Mouse (Mus musculus): Measurements from ENCODE around the gene B4galt1. TPM values are rescaled to one million over a fixed set of nuclear protein-coding genes. Genes with fewer than 3 reads are reported as not detected.
A peak's percentile ranks its signal among the peaks of the same experiment; 100 is the strongest.

The B4galt1 gene
- polyA plus RNA-seq, 2 experiments from 2014 or later, result 58.7 to 75.3 TPM

- no peak for ATAC-seq
These were observed 16.4 kb upstream of the B4galt1 start for GRCm38 (mm10) chr4:40870206-40870605.

DNA sequence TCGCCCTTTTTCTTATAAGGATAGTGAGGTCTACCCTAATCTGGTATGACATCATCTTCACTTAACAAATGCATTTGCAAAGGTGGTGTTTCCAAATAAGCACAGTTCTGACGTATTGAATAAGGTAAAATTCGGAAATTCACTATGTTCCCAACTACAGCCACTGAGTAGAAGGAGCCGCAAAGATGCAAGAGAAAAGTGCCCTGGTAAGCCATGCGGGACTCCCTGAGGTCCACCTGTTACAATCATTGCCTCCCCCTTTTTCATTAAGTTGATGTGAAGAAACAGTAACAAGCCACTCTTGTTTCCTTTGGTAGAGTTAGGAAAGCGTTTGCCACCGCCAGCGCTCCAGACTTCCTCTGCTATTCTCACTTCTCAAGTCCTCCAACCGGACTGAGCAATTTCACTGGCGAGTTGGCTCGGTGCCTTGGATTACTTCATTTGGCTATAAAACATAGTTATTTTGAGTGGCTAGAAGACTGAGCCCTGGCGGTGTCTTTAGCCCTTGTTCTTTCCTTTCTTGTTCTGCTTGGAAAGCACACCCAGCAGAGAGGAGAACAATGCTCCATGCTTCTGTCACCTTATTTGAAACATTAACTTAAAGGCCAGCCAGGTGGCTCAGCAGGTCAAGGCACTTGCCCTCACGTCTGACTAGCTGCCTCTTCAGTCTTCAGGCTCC, 14.9 kb upstream of the B4galt1 start:
- no peak for ATAC-seq

GRCm38 (mm10) chr4:40864361-40864760, 10.6 kb upstream of the B4galt1 start:
- ATAC-seq, result no peak

GRCm38 (mm10) chr4:40863340-40863739, 9.5 kb upstream of the B4galt1 start:
- ATAC-seq, result no peak

DNA sequence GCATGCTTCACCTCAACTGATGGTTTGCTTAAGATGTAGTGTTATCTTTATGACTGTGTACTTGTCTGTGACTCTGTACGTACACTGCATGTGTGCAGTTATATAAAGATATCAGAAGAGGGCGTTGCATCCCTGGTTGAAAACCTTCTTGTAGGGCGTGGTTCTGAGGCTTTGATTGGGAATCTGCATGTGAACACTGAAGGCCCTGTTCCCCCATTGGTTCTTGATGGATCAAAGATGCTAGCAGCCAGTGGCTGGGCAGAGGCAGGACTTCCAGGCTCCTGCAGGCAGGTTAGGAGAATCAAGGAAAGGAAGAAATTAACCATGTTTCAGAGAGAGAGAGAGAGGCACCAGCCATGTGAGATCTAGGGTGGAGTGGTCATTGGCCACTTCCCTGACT, 7.3 kb upstream of the B4galt1 start:
- no peak for ATAC-seq

GRCm38 (mm10) chr4:40857824-40858346, 4.1 kb upstream of the B4galt1 start:
- no peak for ATAC-seq

- ATAC-seq, result no peak
These were observed 2.8 kb upstream of the B4galt1 start for GRCm38 (mm10) chr4:40856571-40856970.

GRCm38 (mm10) chr4:40854387-40854933, 655 bp upstream of the B4galt1 start:
- ATAC-seq, result no peak

DNA sequence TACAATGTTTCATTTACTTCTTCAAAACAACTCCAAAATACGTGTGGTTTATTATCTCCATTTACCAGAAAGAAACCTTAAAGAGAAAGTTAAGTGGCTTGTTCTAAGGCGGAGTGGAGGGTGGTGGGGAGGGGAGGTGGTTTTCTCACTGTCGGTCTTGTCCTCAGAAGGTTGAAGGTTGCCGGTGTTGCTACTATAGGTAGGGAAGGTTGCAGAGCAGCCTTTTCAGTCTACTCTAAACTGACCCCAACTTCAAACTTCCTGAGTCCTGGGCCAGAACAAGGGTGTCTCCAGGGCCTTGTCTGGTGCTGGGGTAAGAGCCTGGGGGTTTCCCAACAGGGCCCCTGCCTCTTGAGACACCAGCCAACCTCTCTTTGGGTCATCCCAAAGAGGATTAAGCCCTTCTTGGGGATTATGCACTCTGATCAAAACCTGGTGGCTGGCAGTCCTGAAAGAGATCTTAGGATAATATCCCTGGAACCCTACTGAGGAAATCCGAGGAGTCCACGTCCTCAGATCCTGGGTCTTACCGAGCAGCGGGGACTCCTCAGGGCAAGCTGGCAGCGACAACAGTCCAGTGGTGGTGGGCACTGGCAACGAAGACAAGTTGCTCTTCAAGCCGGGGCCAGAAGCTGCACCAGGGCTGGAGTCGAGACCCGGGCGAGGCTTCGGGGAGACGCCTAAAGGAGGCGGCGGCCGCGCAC, 792 bp downstream of the B4galt1 start:
- ATAC-seq, result peak; percentile 5

GRCm38 (mm10) chr4:40852249-40852781, 1.5 kb downstream of the B4galt1 start:
- ATAC-seq, result no peak

DNA sequence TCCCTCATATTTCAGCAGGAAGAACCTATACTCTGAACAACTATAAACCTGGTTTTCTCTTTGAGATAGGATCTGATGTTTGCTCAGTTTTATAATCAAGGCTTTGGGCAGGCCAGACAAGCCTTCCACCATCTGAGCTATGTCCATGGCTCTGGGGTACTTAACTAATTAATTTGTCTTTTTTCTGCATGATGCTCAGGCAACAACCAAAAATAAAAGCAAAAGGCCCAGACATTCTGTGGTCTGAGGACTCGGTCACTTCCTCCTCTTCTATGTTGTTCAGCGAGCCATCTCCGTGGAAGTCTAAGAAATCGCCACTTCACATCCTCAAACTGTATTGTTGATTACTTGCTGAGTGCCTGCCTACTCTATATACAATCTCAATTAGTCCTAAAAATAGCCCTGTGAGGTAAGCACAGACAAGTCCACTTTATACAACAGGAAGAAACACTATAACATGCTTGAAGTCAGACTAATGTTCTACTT, 2.0 kb downstream of the B4galt1 start:
- no peak for ATAC-seq

DNA sequence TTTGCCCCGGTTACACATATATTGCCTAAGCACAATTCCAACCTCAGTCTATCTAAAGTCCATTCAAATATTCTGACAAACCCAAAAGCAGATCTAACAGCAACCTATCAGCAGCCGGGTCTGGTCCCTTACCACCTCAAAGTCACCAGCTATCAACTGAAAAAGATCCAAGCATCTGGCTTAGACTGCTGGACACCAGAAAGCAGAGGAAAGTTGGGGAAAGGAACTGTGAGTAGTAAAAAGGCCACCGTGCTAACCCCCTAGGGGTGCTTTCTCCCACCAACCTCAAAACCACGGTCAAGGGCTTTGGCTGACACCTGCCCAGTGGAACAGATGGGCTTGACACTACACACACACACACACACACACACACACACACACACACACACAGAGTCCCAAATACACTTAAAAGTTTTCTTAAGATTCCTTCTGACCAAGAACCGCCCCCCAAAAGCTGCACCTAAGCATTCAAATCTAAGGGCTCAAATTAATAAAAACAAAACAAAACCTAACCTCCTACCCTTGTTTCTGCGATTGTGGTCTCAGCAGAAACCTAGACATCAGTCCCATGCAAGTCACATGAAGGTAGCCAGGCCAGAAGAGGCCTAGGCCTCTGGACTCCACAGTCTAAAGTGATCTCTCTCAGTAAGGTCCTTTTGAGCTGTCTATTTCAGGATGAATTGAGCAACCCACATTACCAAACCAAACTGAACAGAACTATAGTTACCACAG, 2.6 kb downstream of the B4galt1 start:
- ATAC-seq, result no peak

DNA sequence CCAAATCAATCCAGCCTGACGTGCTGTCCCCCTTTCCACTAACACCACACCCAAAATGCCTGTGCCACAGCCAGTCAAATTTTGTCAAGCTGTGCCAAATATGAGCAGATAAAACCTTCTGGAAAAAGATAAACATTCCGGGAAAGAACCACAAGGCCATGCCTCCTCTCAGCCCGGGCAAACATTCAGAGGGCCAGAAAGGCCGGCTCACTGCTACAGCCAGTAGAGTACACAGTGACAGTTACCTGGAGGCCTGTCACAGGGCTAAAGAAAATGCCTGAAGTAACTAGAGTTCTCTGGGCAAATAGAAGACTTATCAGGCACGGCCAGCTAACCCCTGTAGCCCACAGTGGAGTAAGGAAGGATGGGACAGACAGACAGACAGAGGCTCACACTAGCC, 3.2 kb downstream of the B4galt1 start:
- no peak for ATAC-seq

GRCm38 (mm10) chr4:40849518-40849917, 4.3 kb downstream of the B4galt1 start:
- ATAC-seq, result no peak

- no peak for ATAC-seq
These were observed 5.6 kb downstream of the B4galt1 start for GRCm38 (mm10) chr4:40848246-40848645.

DNA sequence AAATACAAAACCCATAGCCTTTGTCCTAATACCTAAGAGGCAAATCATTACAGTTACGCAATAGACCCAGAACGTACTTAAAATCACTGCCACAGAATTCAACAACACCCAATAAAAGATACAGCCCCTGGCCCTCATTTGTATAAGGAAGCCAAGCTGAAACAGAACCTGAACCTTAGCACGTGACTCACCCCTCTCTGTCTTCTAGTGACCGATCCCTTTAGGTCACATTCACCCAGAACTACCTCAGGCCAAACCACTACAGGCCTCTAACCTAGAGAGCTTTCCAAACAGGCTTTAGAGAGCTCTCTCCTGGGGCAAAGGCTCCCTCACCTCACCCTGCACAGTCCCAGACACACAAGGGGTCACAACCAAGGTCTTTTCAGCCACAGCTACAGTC, 6.6 kb downstream of the B4galt1 start:
- ATAC-seq, result no peak

- no peak for ATAC-seq
These were observed 7.5 kb downstream of the B4galt1 start for GRCm38 (mm10) chr4:40846143-40846931.

DNA sequence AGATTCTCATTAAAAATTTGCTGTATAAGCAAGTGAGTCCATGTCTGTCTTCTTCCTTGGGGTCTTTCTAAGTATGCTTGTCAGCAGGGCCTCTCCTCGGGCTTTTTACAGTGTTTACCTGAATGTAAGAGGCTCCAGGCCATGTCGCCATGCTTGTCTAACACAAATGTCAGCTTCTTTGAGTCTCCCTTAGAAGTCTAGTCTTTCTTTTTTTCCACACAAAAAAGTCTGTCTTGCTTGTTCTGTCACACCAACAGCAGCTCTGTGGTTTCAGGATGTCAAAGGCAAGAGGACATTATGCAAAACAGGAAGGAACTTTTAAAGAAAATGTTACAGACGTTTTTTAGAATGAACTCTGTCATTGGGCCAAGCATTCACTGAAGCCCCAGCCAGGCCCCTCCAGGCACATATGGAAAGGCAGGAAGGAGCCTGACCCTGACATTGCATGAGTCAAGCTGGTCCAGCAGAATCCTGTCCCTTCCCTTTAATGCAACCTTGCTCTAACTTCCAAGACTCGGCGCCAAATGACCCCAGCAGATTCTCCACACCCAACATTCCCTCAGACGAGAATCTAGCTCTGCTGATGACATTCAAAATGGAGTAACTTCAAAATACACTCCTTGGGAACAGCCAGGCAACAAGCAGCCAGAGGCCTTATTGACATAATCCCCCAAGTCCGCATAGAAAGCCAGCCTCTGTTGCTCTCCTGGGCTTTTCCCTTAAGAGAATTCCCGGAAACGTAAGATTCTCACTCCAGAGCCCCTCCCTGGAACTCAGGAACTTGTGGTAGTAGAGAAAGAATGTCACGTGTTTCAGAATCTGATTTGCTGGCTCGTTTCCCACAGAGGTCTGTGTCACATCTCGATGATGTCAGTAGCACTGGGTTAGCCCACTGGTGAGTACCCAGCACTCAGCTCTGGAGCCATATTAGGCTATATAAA, 8.7 kb downstream of the B4galt1 start:
- ATAC-seq, result peak; percentile 63

DNA sequence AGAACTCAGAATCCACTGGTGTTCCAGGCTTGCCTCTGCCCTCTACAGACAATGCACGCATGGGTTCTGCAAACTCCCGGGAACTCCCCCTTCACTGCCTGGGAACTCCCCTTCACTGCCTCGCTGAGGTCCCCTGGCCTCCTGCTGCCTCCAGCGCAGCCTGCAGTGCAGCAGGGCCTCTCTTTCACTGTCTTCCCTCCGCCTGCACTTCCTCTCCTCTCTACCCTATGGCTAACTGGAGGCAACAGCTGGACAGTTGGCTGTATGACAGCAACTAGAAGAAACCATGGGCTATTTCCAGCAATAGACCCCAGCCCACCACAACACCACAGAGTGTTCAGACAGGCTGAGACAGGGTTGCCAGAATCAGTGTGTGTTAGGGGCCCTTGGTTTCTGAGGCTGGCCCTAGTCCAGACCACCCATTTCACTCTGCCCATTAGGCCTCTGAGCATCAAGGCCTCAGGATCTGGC, 9.5 kb downstream of the B4galt1 start:
- peak; percentile 71 for ATAC-seq

DNA sequence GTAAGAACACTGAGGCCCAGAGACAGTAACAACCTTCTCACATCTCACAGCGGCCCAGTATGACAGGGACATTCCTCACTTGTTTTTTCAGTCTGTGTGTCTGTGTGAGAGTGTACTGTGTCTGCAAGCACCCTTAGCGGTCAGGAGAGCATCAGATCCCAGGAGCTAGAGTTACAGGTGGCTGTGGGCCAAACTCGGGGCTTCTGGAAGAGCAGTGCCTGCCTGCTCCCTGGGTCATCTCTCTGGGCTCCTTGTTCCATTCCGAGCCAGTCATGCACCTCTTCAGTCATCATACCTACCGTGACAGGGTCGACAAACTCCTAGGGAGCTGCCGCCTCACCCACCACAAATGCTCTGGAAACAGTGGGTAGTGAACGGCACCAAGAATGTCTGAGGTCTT, 10.1 kb downstream of the B4galt1 start:
- peak; percentile 4 for ATAC-seq

GRCm38 (mm10) chr4:40840448-40840847, 13.4 kb downstream of the B4galt1 start:
- ATAC-seq, result no peak

All from activated CD4-positive, CD25-positive, alpha-beta regulatory T cell, adult 4 months (primary cell).